Mouse (Mus musculus): Measurements from ENCODE around the gene Camta2.

Gene Camta2

DNA sequence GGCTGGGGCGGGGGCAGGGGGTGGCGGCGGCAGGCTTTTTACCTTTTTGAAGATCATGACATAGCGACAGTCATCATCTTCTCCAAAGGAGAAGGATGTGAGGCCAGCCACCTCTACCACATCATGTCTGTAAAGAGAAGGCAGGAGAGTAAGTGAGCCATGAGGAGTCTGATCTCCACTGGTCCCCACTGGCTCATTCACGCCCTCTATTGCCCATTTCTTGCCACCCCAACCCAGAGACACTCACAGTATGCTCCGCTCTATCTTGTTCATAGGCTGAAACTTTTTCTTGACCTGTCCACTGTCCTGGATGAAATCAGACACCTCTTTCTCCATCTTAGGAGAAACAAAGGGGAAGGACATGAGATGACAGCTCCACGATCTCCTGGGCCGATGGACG is 23.2 kb downstream of the Camta2 start:
- no peak for DNase-seq (ENCODE audit: low spot score in 2 of 2)

DNA sequence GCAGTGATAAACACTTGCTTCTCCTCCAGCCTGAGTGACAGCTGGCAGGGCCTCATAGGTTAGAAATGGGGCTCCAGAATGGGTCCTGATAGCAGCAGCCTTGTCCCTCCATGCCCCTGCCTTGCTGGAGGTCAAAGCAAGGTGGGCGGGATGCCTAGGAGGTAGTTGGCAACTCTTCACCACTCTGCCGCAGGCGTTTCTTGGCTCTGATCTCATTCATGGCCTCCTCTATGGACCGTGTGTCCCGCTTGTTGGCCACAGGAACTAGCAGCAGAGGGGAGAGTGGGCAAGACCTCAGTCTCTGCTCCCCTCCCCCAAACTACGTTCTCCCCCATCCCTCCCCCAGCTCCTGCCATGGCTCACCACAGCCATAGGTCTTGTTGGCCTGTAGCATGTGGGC is 23.9 kb downstream of the Camta2 start:
- DNase-seq (ENCODE audit: low spot score in 2 of 2) = no peak

DNA sequence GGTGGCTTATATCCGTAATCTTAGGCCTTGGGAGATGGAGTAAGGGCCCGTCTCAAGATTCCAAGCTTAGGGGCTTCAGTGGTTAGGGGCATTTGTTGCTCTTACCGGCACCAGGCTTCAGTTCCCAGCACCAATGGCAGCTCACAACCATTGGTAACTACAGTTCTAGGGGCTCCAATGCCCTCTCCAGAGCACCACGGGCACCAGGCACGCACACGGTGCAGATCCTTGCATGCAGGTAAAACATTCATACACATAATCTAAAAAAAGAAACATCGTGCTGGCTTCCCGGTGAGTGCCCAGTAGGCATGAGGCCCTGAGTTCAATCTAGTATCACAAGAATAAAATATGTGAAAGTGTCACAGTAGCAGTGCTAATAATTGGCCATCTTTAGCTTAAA is 24.8 kb downstream of the Camta2 start:
- no peak for DNase-seq (ENCODE audit: low spot score in 2 of 2)

DNA sequence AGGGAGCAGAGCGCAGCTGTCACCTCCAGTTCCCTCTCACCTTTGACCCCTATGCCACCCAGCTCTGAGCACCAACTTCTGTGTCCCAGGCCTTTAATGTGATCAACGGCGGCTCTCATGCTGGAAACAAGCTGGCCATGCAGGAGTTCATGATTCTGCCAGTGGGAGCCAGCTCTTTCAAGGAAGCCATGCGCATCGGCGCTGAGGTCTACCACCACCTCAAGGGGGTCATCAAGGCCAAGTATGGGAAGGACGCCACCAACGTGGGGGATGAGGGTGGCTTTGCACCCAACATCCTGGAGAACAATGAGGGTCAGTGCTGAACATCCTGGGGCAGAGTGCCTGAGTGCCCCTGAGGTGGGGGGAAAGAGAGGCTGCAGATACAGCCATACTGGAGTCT is 27.3 kb downstream of the Camta2 start:
- no peak for DNase-seq (ENCODE audit: low spot score in 2 of 2)

DNA sequence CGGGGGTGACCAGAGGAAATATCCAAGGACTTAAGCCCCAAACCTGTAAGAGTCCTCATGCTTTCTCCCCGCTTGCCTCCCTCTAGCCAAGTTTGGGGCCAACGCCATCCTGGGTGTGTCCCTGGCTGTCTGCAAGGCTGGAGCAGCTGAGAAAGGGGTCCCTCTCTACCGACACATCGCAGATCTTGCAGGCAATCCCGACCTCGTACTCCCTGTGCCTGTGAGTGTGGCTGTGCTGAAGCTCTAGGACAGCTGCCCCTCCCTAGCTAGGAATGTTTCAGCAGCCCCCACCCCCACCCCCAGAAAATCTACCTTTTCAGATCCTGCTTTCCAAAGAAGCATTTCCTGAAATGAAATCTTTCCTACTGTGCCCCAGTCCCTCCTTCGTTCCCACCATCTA is 29.0 kb downstream of the Camta2 start:
- DNase-seq (ENCODE audit: low spot score in 2 of 2) = no peak

DNA sequence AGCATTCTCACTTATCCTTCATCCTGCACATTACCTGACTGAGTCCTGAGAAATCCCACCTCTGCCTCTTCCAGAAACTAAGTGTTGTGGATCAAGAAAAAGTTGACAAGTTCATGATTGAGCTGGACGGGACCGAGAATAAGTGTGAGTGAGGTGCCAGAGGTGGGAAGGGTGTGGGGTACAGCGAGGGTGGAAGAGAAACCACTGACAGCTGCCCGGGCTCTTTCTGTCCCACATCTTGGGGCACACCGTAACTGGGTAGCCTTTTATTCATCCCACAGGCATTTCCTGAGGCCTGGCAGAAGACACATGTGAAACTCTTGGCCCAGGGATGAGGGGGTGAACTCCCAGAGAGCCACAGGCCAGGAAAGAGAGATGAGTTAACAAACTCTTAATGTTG is 29.4 kb downstream of the Camta2 start:
- no peak for DNase-seq (ENCODE audit: low spot score in 2 of 2)

DNA sequence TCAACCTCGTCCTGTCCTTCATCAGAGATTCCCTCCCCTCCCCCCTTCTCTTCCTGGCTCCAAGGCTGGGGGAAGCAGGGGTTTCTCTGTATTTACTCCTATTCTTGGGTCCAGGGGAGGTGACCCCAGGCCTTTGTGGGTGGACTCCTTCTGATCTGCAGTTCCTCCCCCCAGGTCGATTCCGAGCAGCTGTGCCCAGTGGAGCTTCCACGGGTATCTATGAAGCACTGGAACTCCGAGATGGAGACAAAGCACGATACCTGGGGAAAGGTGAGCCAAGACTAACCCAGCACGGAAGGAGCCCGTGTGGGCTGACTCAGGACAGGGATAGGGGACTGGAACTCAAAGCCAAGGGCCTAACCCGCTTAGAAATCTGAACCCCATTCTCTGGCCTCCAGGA is 29.9 kb downstream of the Camta2 start:
- no peak for DNase-seq (ENCODE audit: low spot score in 2 of 2)

DNA sequence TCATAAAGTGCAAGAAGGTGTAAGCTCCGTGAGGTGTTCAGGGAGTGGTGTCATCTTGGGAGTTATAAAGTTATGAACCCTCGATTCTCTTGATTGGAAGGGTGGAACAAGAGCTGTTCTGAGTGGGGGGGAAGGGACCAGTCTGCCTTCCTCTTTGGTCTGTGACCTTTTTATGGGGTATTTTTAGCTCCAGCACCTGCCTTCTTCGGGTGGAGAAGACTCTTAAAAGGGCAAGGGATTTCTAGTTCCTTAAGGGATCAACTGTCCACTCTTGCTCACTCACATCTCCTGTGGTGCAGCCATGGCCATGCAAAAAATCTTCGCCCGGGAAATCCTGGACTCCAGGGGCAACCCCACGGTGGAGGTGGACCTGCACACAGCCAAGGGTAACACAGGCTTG is 30.3 kb downstream of the Camta2 start:
- peak in 1 of 2 experiments; percentile 23 for DNase-seq (ENCODE audit: low spot score in 2 of 2)

DNA sequence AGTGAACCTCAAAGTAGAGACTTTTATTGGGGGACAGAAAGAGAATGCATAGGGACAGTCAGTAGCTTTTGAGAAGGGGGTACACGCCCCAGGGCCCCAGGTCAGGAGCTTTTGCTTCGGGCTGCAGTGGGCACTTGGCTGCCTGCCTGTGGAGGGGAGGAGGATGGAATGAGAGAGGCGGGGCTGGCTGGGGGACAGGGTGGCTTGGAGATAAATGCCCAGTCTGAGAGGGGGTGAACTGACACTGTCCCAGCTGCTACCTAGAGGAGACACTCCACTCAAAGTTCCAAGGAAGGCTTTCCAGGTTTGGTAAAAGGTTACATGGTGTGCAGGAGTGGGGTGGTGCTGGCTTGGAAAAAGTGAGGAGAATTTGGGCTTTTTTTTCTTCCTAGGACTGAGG is 30.9 kb downstream of the Camta2 start, which contains the start of gene Eno3:
Gene Eno3, plus strand, starts transcription at position 239 of the 400 bp plus-strand sequence.
- DNase-seq (ENCODE audit: low spot score in 2 of 2) = no peak

DNA sequence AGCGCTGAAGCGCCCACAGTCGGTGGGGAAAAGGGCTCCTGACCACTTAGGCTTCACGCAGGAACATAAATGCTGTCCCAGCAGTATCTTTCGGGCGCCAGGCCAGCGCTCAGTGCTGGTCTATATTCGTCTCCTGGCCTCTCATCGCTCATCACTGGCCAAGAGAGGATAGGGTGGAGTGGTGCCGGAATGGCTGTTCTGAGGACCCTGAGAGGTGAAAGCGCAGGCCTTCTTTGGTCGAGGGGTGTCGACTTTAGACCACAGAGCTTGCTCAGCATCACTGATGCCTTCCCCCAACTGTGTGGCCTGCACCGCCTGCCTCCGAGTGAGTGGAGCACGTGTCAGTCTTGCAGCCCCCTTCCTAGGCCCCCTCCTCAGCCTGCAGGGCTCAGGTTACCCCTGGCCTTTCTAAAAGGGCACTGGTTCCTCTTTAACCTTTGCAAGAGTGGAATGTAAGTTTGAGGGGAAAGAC is 31.4 kb downstream of the Camta2 start:
- DNase-seq (ENCODE audit: low spot score in 2 of 2) = no peak

DNA sequence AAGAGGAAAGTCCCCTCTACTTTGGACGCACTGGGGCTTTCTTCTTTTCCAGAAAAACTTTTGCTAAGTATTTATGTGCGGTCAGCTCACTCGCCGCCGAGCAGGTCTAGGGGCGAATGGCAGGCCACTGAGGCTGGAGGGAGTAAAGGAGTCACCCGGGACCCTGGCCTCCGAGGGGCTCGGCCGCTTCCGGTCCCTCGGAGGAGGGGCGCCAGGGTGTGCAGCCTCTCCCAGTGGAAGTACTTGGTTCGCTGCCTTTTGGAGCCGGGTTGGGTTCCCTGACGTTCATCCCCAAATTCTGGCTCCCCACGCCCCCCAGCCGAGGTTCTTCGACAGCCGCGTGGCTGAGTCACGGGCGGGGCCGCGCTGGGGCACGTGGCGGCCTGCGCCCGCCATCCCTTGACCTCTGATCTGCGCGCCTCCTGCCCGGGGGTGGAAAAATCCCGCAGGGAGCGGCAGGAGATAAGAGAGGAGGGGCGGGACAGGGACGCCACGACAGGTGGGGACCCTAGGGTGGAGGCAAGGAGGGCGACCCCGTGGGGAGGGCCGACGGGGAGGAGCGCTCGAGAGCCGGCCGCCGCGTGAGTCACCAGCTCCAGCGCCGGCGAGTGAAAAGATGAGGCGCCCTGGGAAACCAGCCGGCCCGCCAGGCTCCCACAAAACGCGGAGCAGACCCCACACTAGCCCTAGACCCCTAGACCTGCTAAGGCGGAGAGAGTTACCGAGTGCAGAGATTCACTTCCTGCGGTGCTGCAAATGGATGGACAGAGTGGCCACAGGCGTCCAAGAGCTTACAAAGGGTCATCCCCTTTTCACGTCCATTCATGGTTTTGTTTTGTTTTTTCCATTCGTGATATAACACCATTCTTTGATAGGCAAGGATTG is 32.1 kb downstream of the Camta2 start:
- DNase-seq (ENCODE audit: low spot score in 2 of 2) = peak; percentile 63 to 65

DNA sequence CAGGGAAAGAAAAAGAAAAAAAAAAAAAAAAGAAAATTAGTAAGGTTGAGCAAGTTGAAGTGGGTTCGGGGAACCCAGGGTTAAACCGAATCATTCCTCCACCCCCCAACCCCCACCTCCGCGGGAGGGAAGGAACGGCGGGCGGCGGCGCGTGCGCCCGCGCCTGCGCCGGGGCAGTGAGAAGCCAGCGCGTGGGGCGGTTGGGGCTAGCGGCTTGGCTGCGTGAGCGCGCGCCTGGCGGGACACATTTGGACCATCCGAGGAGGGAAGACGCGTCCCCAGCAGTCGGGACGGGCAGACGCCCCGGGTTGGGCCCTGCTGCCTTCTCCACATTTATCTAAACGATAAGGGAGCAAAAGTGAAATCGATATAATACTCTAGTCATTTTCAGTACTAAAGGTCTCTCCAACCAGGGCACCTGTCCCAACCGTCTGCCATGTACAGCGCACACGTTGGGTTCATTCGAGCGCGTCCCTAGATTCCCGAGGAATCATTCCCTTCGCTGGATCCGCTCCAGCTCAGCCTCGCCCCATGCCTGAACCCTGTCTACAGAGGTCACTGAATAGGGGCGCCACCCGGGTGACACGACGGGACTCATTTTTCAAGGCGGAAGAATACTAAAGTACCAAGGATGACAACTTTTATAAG is 32.9 kb downstream of the Camta2 start:
- DNase-seq (ENCODE audit: low spot score in 2 of 2) = peak; percentile 69 to 72

DNA sequence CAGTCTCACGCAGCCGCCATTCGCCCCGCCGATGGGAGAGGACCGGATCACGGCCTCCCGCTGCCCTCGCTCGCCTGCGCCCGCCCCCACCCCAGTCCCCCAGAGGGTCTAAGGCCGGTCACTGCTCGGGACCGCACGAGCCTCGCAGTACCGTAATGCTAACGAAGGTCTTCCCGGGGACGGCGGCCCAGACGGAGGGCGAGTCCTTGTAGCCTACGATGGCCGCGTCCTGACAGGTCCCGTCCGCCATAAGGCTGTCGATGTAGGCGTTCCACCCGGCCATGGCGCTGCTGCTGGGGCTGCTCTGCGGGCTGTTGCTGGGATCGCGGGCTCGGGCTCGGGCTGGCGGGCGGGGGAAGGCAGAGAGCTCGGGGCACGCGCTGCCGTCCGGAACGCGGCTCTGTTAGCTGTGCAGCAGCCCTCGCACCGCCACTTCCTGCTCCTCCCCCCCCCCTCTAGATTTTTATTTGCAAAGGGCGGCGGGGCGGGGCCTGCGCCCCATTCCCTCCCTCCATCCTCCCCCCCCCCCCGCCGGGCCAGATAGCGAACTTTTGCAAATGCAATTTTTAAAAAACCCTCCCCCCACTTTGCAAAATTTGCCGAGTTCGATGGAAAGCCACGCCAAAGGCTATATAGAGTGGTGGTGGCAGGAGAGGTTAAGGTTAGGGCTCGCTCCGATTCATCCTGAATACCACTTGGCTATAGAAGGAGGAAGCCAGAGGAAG is 33.5 kb downstream of the Camta2 start, which contains the start of gene Pfn1:
Gene Pfn1, minus strand, starts transcription at position 447 of the 725 bp plus-strand sequence.
- DNase-seq (ENCODE audit: low spot score in 2 of 2) = peak; percentile 81 to 85

DNA sequence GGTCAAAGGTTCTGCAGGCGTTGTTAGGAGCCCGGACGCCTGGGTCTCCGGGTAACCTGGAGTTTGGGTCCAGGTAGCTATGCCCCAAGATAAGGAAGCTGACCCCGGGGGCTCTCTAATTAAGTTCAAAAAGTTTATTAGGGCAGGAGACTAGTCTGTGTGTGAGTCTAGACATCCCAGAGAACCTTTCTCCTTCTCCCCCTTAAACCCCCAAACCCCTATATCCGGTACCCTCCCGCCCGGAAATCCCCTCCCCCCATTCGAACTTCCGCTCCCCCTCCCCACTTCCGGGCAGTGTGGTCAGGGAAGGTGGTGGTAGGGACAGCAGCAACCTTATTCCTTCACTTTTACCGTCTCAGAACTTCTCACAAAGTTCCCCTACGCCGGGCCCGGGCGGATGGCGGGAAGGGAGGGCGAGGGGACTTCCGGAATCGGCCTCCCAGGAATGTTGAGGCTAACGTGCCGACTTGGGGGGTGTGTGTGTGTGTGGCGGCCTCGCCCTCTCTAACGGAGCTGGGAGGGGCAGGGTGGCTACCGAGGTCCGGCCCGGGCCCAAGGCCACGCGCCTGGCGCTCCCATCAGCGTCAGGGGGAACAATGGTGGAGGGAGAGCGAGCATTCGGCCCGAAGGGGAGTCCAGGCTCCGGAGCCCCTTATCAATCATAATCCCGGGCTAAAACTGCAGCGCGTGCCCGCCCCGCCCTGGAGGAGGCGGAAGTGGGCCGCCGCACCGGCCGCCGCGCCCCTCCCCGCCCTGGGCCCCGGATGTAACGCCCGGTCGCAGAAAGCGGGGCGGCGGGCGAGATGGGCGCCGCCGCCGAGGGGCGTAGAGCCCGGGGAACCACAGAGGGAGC is 34.3 kb downstream of the Camta2 start:
- DNase-seq (ENCODE audit: low spot score in 2 of 2) = peak; percentile 74 to 78

DNA sequence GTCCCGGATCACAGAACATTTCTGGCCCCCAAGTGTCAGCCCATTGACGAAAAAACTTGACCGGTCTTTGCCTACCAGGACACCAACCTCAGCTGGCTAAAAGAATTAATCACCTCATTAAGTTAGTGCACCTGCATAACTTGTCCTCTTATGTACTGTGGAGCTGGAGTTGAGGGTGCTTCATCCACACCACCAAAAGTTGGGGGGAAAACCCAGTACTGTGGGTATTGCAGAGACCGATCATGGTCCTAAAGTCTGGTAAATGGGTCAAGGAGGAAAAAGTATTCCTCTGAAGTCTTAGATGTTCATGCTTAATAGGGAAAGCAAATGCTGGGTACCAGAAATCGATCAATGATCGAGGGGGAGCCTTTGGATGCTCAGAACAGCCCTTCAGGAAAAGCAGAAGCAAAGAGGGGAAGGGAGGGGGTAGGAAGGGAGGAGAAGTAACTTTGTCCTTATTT is 35.0 kb downstream of the Camta2 start:
- no peak for DNase-seq (ENCODE audit: low spot score in 2 of 2)

DNA sequence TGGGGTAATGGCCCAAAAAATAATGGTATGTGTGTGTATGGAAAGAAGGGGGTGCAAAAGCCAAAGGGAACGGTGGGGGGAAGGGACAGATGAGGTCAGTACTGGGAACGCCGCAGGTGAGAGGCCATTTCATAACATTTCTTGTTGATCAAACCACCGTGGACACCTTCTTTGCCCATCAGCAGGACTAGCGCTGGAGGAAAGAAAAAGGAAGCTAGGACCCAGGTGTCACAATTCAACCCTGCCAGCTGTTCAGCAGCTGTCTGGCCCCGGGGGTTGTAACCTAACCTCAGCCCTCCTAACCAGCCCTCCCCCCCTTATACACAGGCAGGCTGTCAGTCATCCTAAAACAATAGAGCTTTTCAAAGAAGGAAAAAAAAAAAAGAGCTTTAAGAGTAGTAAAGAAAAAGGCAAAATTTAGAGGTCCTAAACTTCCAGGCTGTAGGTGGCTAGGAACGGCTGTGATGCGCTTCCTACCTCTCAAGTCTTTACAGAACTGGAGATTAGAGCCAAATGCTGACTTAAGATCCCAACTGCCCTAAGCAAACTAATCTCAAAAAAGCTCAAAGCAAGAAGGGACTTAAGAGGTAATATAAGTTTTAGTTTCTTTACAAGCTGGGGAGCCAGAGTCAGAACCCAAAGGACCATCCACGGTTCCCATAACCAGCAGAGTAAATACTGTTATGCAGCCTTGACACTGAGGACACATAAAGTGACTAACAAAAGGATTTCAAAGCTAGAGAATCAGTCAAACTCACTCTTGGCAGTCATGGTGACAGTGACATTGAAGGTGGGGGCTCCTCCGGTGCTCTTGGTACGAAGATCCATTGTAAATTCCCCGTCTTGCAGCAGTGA is 35.6 kb downstream of the Camta2 start:
- DNase-seq (ENCODE audit: low spot score in 2 of 2) = peak; percentile 63 to 64

DNA sequence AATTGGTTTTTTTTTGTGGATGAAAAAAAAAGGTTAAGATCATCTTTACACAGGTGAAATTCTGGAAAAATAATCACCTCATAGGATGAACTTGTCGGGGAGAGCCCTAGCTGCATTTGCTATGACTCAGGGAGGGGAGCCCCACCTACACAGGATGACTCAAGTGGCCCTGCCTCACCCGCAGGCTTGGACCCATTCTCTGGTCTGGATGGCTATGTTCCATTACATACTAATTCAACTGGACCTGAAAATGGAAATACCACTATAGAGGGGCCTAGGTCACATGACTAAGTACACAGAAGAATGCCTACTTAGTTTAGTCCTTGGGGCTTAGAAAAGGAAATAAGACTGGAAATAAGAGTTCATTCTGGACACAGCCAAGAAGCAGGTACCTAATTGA is 36.5 kb downstream of the Camta2 start:
- DNase-seq (ENCODE audit: low spot score in 2 of 2) = no peak

DNA sequence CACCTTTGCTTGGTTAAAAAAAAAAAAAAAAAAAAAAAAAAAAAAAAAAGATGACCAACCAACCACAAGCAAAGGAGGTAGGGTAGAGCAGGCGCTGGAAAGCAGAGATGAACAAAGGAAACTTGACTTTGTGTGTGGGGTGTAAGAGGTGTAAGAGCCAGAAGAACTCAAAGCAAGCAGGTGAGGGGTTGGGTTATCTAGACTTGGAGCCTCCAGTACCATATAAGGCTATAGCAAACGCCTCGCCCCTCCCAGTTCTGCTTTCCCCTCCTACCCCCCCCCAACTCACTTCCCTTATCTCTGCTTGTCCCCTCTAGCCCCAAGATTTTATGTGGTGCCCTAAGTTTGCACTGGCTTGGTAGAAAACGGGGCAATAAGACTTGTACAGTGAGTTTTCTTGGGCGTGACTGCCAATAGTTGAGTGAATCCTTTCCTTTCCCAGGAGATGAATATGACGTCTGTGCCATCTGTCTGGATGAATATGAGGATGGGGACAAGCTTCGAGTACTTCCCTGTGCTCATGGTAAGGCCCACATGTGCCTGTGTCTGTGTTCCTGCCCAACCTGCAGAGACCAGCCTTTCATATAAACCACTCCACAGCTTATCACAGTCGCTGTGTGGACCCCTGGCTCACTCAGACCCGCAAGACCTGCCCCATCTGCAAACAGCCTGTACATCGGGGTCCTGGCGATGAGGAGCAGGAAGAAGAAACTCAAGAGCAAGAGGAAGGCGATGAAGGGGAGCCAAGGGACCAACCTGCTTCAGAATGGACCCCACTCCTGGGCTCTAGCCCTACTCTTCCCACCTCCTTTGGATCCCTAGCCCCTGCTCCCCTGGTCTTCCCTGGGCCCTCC is 37.4 kb downstream of the Camta2 start:
- DNase-seq (ENCODE audit: low spot score in 2 of 2) = peak; percentile 45

DNA sequence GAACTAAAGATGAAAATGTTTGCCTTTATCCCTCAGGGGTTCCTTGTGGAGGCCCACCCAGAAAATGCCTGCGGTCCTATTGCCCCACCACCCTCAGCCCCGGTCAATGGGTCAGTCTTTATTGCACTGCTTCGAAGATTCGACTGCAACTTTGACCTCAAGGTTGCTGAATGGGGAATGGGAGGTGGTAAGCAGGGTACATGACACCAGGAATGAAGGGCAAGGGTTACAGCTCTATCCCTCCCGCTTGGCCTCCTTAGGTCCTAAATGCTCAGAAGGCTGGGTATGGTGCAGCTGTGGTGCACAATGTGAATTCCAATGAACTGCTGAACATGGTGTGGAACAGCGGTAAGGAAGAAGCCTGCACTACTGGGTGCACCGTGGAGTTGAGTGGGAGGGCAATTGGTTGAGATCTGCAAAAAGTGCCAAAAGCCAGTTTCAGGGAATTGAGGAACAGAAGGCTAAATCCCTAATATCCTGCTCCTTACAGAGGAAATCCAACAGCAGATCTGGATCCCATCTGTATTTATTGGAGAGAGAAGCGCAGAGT is 38.6 kb downstream of the Camta2 start:
- DNase-seq (ENCODE audit: low spot score in 2 of 2) = no peak

Data from thymus, postnatal 10 days (tissue).